In the genomic region with DNA sequence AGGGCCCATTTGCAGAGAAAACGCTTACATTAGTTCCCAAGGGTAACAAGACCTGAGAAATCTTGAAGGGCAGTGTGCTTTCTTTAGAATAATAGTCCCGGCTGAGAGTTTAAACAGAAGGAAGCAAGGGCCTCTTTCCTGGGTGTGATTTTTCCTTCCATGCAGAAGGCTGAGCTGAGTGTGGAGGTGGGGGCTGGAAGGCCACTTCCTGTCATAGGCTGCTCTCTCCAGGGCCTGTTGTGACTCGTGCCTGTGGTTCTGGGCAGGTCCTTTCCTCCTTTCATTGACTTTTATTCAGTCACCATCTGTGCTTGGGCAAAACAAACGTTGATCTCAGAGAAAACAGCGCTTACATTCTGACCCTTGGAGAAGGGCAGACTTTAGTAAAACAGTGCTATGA, we compare ENCODE assay signal across 8 mouse cellular contexts. TPM values are rescaled to one million over a fixed set of nuclear protein-coding genes. Genes with fewer than 3 reads are reported as not detected.
DNase-seq lines count a peak whose midpoint lies in the region; ATAC-seq lines count a peak whose summit lies in the region.

No protein-coding gene starts in this region.

- no peak overlapping the region for H3K4me3 ChIP-seq in embryonic facial prominence, embryonic 12.5 days
- no peak overlapping the region; the same call in 1 of the 2 replicates for H3K4me3 ChIP-seq in embryonic facial prominence, embryonic 10.5 days
- H3K4me3 ChIP-seq in midbrain, embryonic 12.5 days = no peak overlapping the region

- H3K4me1 ChIP-seq in embryonic facial prominence, embryonic 12.5 days = peaks cover 10% of the 10 kb centered on the region; the same call in 1 of the 2 replicates
- H3K4me1 ChIP-seq in embryonic facial prominence, embryonic 10.5 days = peaks cover 19% of the 10 kb centered on the region
- peaks cover 8% of the 10 kb centered on the region for H3K4me1 ChIP-seq in midbrain, embryonic 12.5 days

- no peak for ATAC-seq in embryonic facial prominence, embryonic 12.5 days (ENCODE audit: insufficient number of reproducible peaks, insufficient read depth, low FRiP score, low TSS enrichment)
- no peak for ATAC-seq in midbrain, embryonic 12.5 days (ENCODE audit: low FRiP score, low read depth)
- ATAC-seq in megakaryocyte, adult 5-6 weeks (ENCODE audit: poor library complexity, severe bottlenecking) = no peak

- no peaks in the 10 kb centered on the region for H3K9me3 ChIP-seq in embryonic facial prominence, embryonic 12.5 days
- no peaks in the 10 kb centered on the region for H3K9me3 ChIP-seq in embryonic facial prominence, embryonic 10.5 days
- H3K9me3 ChIP-seq in midbrain, embryonic 12.5 days = no peaks in the 10 kb centered on the region

- peak overlapping the region; percentile 94 for H3K4me2 ChIP-seq in embryonic facial prominence, embryonic 12.5 days (replicated peaks)
- 0 out of 2 replicates have a peak overlapping the region, but pooled peaks have one; percentile 80 for H3K4me2 ChIP-seq in midbrain, embryonic 12.5 days (replicated peaks)

- 37% methylated on average over 5 of the region's 5 CpGs for WGBS in embryonic facial prominence, embryonic 12.5 days
- WGBS in embryonic facial prominence, embryonic 10.5 days = 36% methylated on average over 5 of the region's 5 CpGs
- 43% methylated on average over 5 of the region's 5 CpGs for WGBS in midbrain, embryonic 12.5 days

- no peak overlapping the region for H3K27ac ChIP-seq in embryonic facial prominence, embryonic 12.5 days
- H3K27ac ChIP-seq in embryonic facial prominence, embryonic 10.5 days (replicated peaks) = no peak overlapping the region
- H3K27ac ChIP-seq in midbrain, embryonic 12.5 days (replicated peaks) = no peak overlapping the region

- peaks cover 8% of the 10 kb centered on the region; the same call in 1 of the 2 replicates for H3K27me3 ChIP-seq in embryonic facial prominence, embryonic 12.5 days
- H3K27me3 ChIP-seq in embryonic facial prominence, embryonic 10.5 days (replicated peaks; ENCODE audit: low read depth, poor library complexity, severe bottlenecking) = peaks cover 29% of the 10 kb centered on the region
- peaks cover 8% of the 10 kb centered on the region for H3K27me3 ChIP-seq in midbrain, embryonic 12.5 days

- intact Hi-C loops in heart, postnatal 14 days (cut with DNase I) = loop anchor here (5.0 kb wide), 1 partner anchor 110 kb away; no protein-coding TSS in a partner anchor

- H3K36me3 ChIP-seq in embryonic facial prominence, embryonic 12.5 days = no peaks in the 10 kb centered on the region
- H3K36me3 ChIP-seq in embryonic facial prominence, embryonic 10.5 days (replicated peaks) = no peaks in the 10 kb centered on the region
- H3K36me3 ChIP-seq in midbrain, embryonic 12.5 days = no peaks in the 10 kb centered on the region

- no peak overlapping the region for H3K9ac ChIP-seq in embryonic facial prominence, embryonic 12.5 days
- no peak overlapping the region for H3K9ac ChIP-seq in midbrain, embryonic 12.5 days (replicated peaks)

- DNase-seq in embryonic facial prominence, embryonic 10.5 days (ENCODE audit: low spot score) = no peak
- DNase-seq in adipocyte (ENCODE audit: low spot score) = peak; percentile 79
- DNase-seq in heart, postnatal 14 days = peak; percentile 22 to 33
- peak; percentile 30 to 65 for DNase-seq in kidney, postnatal 25 days
- DNase-seq in layer of hippocampus, adult 8-10 months (ENCODE audit: low spot score in 2 of 2) = no peak

RNA-seq across cellular contexts. Expression of a gene that starts 1.2 kb away (rescaled TPM):
- 9.3 TPM in 2 replicates for polyA plus RNA-seq in embryonic facial prominence, embryonic 12.5 days (2016; fragmentation: Nextera tagmentation; extraction: Ambion mirVana)
- 4.4 and 5.0 TPM in 2 replicates for polyA plus RNA-seq in embryonic facial prominence, embryonic 10.5 days (2016; fragmentation: Nextera tagmentation; extraction: Ambion mirVana)
- total RNA-seq in heart, postnatal 14 days (2021) = 10 to 100 TPM; 64.8 to 66.2 TPM
- 5.8 and 6.0 TPM in 2 replicates for polyA plus RNA-seq in midbrain, embryonic 12.5 days (2016; fragmentation: Nextera tagmentation; extraction: Ambion mirVana)
- total RNA-seq in megakaryocyte, adult 5-6 weeks (2015) = 15.2 and 16.2 TPM in 2 replicates
- total RNA-seq in megakaryocyte, adult 5-6 weeks (2017) = 8.4 and 9.1 TPM in 2 replicates
- 10 to 100 TPM; 19.4 to 34.5 (median 31.0) TPM for total RNA-seq in layer of hippocampus, adult 8-10 months (2022)

RNA-seq across cellular contexts. Expression of a gene that starts 24.0 kb away (rescaled TPM):
- polyA plus RNA-seq in embryonic facial prominence, embryonic 12.5 days (2016; fragmentation: Nextera tagmentation; extraction: Ambion mirVana) = 28.6 and 28.8 TPM in 2 replicates
- polyA plus RNA-seq in embryonic facial prominence, embryonic 10.5 days (2016; fragmentation: Nextera tagmentation; extraction: Ambion mirVana) = 6.0 and 7.9 TPM in 2 replicates
- 100 to 1,000 TPM; 415 to 448 TPM for total RNA-seq in heart, postnatal 14 days (2021)
- 10.1 and 11.3 TPM in 2 replicates for polyA plus RNA-seq in midbrain, embryonic 12.5 days (2016; fragmentation: Nextera tagmentation; extraction: Ambion mirVana)
- not detected in 2 replicates for total RNA-seq in megakaryocyte, adult 5-6 weeks (2015)
- not detected in 2 replicates for total RNA-seq in megakaryocyte, adult 5-6 weeks (2017)
- total RNA-seq in layer of hippocampus, adult 8-10 months (2022) = 10 to 100 TPM; 16.7 to 29.8 (median 23.3) TPM

Comparison
In these comparisons a context has a peak if more than half of its experiments do, and no peak if none do; other contexts are left out.
1. DNase-seq: peak in adipocyte (single experiment), heart, postnatal 14 days (2 of 2) and kidney, postnatal 25 days (2 of 2); none in embryonic facial prominence, embryonic 10.5 days (single experiment) and layer of hippocampus, adult 8-10 months (0 of 2).
2. RNA of a gene that starts 24.0 kb away (total RNA-seq): 415 to 448 TPM in heart, postnatal 14 days and 16.7 to 29.8 TPM in layer of hippocampus, adult 8-10 months; not detected in megakaryocyte, adult 5-6 weeks; every median in the first group is over 10 times any median in the second.